Mouse (Mus musculus): ENCODE measurements at regions not wholly inside any gene's neighbourhood (a gene's known extent, or its start where the extent isn't known, plus 50 kb on each side); places are given as distances from the start of the nearest gene placed in this dataset.
"Not testable (repeated sequence)": the region's sequence is repeated elsewhere in the genome, so short reads cannot be mapped to it uniquely, and the experiment has no call there.

DNA sequence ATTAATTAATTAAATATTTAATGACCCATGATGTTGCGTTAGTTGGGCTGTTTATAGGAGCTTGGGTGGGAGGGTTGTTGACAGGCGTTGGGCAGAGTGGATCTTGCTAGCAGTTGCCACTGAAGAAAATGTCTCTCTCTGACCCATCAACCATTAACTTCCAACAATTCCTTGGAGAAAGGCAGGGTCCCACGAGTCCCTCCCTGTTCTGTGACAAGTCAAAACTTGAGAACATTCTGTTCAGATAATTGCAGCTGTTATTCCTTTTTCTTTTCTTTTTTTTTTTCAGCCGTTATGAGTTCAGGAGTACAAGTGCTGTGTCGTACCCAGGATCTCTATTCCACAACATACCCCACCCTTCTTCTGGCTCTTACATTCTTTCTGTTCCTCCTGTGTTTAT lies 59.8 kb upstream of the Tnfrsf21 start:
- ATAC-seq (ENCODE audit: low read depth) = no peak
- Histone ChIP-seq H3K27me3 (ENCODE audit: control insufficient read depth, insufficient read depth, low read depth, low read length) (no peaks in the 10 kb centered on the region), H3K4me2 (ENCODE audit: low read depth, low read length) (no peak overlapping the region), H3K9me3 (replicated peaks; ENCODE audit: control insufficient read depth, low read length) (no peaks in the 10 kb centered on the region), H3K4me3 (ENCODE audit: low read depth, low read length) (no peak overlapping the region), H3K4me1 (ENCODE audit: control insufficient read depth, low read depth, low read length) (no peaks in the 10 kb centered on the region), H3K9ac (ENCODE audit: low read depth, low read length) (no peak overlapping the region), H3K36me3 (ENCODE audit: control insufficient read depth, insufficient read depth) (no peaks in the 10 kb centered on the region), H3K27ac (ENCODE audit: low read length) (no peak overlapping the region)
- WGBS (ENCODE audit: insufficient replicate concordance) = 52% methylated on average over 5 of the region's 5 CpGs

DNA sequence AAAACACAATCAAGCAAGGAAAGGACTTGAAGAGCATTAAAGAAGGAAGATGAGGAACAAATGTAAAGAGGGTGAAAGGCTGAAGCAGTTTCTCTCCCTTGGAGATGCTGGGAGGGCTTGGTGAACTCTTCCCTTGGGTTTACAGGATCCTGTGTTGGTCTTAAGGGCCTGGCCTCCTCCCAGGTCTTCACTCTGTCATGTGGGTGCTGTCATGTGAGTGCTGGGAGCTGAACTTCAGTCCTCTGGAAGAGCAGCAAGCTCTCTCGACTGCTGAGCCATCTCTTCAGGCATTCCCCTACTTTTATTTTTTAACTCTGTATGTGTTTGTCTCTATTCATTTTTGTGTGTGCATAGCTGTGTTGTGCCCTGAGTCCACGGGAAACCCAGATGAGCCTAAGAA lies 61.6 kb upstream of the Tnfrsf21 start:
- H3K27me3 ChIP-seq (ENCODE audit: control insufficient read depth, insufficient read depth, low read depth, low read length) = no peaks in the 10 kb centered on the region
- H3K4me1 ChIP-seq (ENCODE audit: control insufficient read depth, low read depth, low read length) = no peaks in the 10 kb centered on the region
- H3K4me2 ChIP-seq (ENCODE audit: low read depth, low read length) = no peak overlapping the region
- H3K4me3 ChIP-seq (ENCODE audit: low read depth, low read length) = no peak overlapping the region
- no peak overlapping the region for H3K9ac ChIP-seq (ENCODE audit: low read depth, low read length)
- WGBS (ENCODE audit: insufficient replicate concordance) = 36% methylated on average over 2 of the region's 2 CpGs
- no peaks in the 10 kb centered on the region for H3K9me3 ChIP-seq (replicated peaks; ENCODE audit: control insufficient read depth, low read length)
- no peak overlapping the region for H3K27ac ChIP-seq (ENCODE audit: low read length)
- no peaks in the 10 kb centered on the region for H3K36me3 ChIP-seq (ENCODE audit: control insufficient read depth, insufficient read depth)
- ATAC-seq (ENCODE audit: low read depth) = no peak

DNA sequence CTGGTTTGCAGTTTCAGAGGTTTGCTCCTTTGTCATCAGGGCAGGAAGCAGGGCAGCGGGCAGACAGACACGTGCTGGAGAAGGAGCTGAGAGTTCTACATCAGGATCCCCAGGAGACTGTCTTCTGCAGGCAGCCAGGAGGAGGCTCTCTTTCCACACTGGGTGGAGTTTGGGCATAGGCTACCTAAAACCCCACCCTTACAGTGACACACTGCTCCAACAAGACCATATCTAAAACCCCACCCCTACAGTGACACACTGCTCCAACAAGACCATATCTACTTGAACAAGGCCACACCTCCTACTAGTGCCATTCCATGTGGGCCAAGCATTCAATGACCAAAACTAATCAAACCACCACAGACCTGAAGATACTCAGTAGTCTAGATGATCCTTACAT lies 68.0 kb upstream of the Cd2ap start:
- Histone ChIP-seq H3K4me1 (ENCODE audit: control insufficient read depth, low read depth, low read length) (no peaks in the 10 kb centered on the region; the same call in 1 of the 2 replicates), H3K27me3 (ENCODE audit: control insufficient read depth, insufficient read depth, low read depth, low read length) (no peaks in the 10 kb centered on the region), H3K4me2 (ENCODE audit: low read depth, low read length) (no peak overlapping the region), H3K9me3 (replicated peaks; ENCODE audit: control insufficient read depth, low read length) (no peaks in the 10 kb centered on the region), H3K9ac (ENCODE audit: low read depth, low read length) (no peak overlapping the region), H3K4me3 (ENCODE audit: low read depth, low read length) (no peak overlapping the region), H3K27ac (ENCODE audit: low read length) (no peak overlapping the region), H3K36me3 (ENCODE audit: control insufficient read depth, insufficient read depth) (no peaks in the 10 kb centered on the region)
- ATAC-seq (ENCODE audit: low read depth) = peak; percentile 76
- WGBS (ENCODE audit: insufficient replicate concordance) = 66% methylated on average over 2 of the region's 2 CpGs

DNA sequence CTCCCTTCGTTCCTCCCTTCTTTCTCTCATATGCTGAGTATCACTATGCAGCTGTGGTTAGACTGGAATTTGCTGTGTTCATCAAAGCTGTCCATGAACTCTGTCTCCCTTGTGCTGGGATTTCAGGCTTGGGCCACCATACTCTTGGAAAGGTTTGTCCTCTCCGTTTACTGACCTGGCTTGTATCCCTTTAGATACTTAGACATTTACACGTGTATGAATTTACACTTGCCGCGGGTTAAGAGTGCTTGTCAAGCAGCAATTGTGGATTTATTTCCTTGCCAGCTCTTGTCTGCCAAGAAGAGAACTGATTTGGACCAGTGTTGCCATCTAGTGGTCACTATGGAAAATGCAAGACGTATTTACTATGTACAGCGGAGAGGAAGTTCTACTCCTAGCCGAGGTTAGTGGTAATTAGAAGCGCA lies 66.8 kb upstream of the Cd2ap start:
- Histone ChIP-seq H3K27ac (ENCODE audit: low read length) (no peak overlapping the region), H3K9me3 (replicated peaks; ENCODE audit: control insufficient read depth, low read length) (no peaks in the 10 kb centered on the region), H3K4me2 (ENCODE audit: low read depth, low read length) (no peak overlapping the region), H3K9ac (ENCODE audit: low read depth, low read length) (no peak overlapping the region), H3K27me3 (ENCODE audit: control insufficient read depth, insufficient read depth, low read depth, low read length) (no peaks in the 10 kb centered on the region), H3K4me3 (ENCODE audit: low read depth, low read length) (no peak overlapping the region), H3K36me3 (ENCODE audit: control insufficient read depth, insufficient read depth) (no peaks in the 10 kb centered on the region), H3K4me1 (ENCODE audit: control insufficient read depth, low read depth, low read length) (no peaks in the 10 kb centered on the region; the same call in 1 of the 2 replicates)
- ATAC-seq (ENCODE audit: low read depth) = peak; percentile 56
- 3% methylated on average over 9 of the region's 9 CpGs for WGBS (ENCODE audit: insufficient replicate concordance)

DNA sequence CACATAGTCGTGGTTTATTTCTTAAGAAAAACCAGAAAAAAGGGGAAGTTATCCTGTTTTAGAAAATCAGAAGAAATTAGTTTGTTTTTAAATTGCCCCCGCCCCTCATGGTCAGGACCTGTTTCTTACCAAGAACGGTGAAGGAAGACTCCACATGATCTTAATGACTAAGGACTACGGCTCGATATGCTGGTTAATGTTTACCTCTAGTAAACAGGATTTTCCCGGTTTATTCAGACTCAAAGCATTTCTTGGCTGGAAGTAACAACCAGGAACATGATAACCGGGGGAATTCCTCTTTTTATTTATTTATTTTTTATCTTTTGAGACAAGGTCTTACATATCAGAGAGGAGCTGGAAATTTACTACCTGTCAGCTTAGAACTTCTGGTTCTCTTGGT lies 63.0 kb upstream of the Cd2ap start:
- Histone ChIP-seq H3K4me1 (ENCODE audit: control insufficient read depth, low read depth, low read length) (no peaks in the 10 kb centered on the region; the same call in 1 of the 2 replicates), H3K9ac (ENCODE audit: low read depth, low read length) (no peak overlapping the region), H3K27ac (ENCODE audit: low read length) (no peak overlapping the region), H3K36me3 (ENCODE audit: control insufficient read depth, insufficient read depth) (no peaks in the 10 kb centered on the region), H3K27me3 (ENCODE audit: control insufficient read depth, insufficient read depth, low read depth, low read length) (no peaks in the 10 kb centered on the region), H3K4me3 (ENCODE audit: low read depth, low read length) (no peak overlapping the region), H3K9me3 (replicated peaks; ENCODE audit: control insufficient read depth, low read length) (no peaks in the 10 kb centered on the region), H3K4me2 (ENCODE audit: low read depth, low read length) (no peak overlapping the region)
- WGBS (ENCODE audit: insufficient replicate concordance) = 37% methylated on average over 7 of the region's 7 CpGs
- ATAC-seq (ENCODE audit: low read depth) = no peak

DNA sequence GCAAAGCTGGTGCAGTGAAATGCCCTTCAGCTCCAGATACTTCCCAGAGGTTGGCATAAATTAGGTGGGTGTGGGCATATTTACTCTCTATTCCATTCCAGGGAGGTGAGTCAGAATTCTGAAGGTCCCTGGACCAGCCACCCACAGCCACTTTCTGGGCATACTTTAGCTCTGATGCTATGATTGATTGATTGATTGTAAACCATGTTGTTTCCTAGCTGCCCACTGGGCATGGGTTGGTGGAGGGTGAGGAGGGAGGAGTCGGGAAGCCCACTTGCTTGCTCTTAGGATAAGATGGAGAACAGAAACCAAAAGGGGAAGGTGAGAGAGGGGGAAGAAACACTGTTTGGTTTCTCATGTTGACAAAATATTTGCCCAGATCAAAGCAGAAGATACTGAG lies 62.1 kb upstream of the Cd2ap start:
- Histone ChIP-seq H3K27me3 (ENCODE audit: control insufficient read depth, insufficient read depth, low read depth, low read length) (no peaks in the 10 kb centered on the region), H3K27ac (ENCODE audit: low read length) (no peak overlapping the region), H3K4me3 (ENCODE audit: low read depth, low read length) (no peak overlapping the region), H3K9me3 (replicated peaks; ENCODE audit: control insufficient read depth, low read length) (no peaks in the 10 kb centered on the region), H3K4me2 (ENCODE audit: low read depth, low read length) (peak overlapping the region; percentile 34; the same call in 1 of the 2 replicates), H3K9ac (ENCODE audit: low read depth, low read length) (no peak overlapping the region), H3K36me3 (ENCODE audit: control insufficient read depth, insufficient read depth) (no peaks in the 10 kb centered on the region), H3K4me1 (ENCODE audit: control insufficient read depth, low read depth, low read length) (no peaks in the 10 kb centered on the region; the same call in 1 of the 2 replicates)
- 17% methylated on average over 1 of the region's 1 CpGs for WGBS (ENCODE audit: insufficient replicate concordance)
- ATAC-seq (ENCODE audit: low read depth) = no peak

DNA sequence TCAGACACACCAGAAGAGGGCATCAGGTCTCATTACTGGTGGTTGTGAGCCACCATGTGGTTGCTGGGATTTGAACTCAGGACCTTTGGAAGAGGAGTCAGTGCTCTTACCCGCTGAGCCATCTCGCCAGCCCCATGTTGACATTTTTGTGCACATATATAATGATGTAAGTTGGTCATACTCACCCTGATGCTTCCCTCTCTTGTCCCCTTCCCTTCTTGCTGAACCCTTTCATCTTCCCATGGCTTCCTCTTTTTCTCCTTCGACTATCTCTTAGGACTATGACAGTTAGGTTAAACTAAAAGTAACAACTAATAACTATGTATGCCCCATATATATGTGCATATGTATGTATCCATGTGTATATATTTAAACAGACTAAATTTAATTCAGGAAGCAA lies 61.0 kb upstream of the Cd2ap start:
- H3K4me2 ChIP-seq (ENCODE audit: low read depth, low read length); ATAC-seq (ENCODE audit: low read depth); H3K9me3 ChIP-seq (replicated peaks; ENCODE audit: control insufficient read depth, low read length); H3K9ac ChIP-seq (ENCODE audit: low read depth, low read length); H3K36me3 ChIP-seq (ENCODE audit: control insufficient read depth, insufficient read depth); H3K4me1 ChIP-seq (ENCODE audit: control insufficient read depth, low read depth, low read length); H3K4me3 ChIP-seq (ENCODE audit: low read depth, low read length); H3K27ac ChIP-seq (ENCODE audit: low read length); H3K27me3 ChIP-seq (ENCODE audit: control insufficient read depth, insufficient read depth, low read depth, low read length): not testable (repeated sequence)
- 57% methylated on average over 3 of the region's 3 CpGs for WGBS (ENCODE audit: insufficient replicate concordance)

DNA sequence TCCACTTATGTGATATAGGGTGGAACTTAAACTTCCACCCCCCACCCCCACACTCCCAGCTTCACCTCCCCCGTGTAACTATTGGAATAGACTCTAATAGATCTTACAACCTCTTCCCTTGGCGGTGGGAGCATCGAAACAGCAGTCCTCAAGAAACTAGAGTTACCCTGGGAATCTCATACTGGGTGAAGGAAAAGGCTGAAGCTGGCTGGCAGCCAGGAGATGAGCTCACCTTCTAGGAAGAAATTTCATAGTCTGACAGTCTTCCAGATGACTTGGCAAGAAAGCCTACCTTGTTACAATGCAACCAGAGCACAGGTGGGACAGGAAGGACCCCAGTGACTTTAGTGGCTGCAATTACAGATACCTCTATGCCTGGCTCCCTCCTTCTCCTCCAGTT lies 57.6 kb upstream of the Cd2ap start:
- H3K4me1 ChIP-seq (ENCODE audit: control insufficient read depth, low read depth, low read length) = no peaks in the 10 kb centered on the region
- H3K9me3 ChIP-seq (replicated peaks; ENCODE audit: control insufficient read depth, low read length) = no peaks in the 10 kb centered on the region
- ATAC-seq (ENCODE audit: low read depth) = no peak
- no peak overlapping the region for H3K27ac ChIP-seq (ENCODE audit: low read length)
- WGBS (ENCODE audit: insufficient replicate concordance) = 63% methylated on average over 3 of the region's 3 CpGs
- no peaks in the 10 kb centered on the region for H3K27me3 ChIP-seq (ENCODE audit: control insufficient read depth, insufficient read depth, low read depth, low read length)
- H3K4me3 ChIP-seq (ENCODE audit: low read depth, low read length) = no peak overlapping the region
- no peaks in the 10 kb centered on the region for H3K36me3 ChIP-seq (ENCODE audit: control insufficient read depth, insufficient read depth)
- H3K9ac ChIP-seq (ENCODE audit: low read depth, low read length) = no peak overlapping the region
- H3K4me2 ChIP-seq (ENCODE audit: low read depth, low read length) = no peak overlapping the region

DNA sequence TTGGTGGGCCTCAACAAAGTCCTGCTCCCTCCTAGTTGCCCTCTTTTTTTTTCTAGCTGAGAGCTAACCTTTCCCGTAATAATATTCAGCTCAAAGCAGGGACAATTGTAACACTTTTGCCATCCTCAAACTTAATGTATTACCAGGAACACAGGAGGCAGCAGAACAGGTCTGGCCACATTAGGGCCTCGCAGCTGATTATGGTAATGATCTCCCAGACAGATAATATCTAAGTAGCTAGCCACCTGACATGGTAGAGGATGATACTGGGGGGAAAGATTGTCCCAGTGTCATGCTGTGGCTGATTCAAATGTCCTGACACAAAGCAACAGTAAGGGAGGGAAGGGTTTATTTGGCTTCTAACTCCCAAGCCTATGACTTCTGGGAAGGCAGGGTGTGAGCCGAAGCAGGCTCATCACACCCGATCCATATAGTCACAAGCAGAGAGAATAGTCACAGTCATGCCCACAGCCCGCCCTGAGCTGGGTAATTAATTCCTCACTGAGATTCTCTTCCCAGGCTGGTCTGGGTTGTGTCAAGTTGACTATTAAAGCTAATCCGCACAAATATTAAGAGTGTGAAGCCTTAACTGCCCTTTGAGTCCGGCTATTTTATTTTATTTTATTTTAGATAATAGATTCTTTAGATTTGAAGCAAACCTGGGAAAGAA lies 57.0 kb upstream of the Cd2ap start:
- no peak for ATAC-seq (ENCODE audit: low read depth)
- H3K27ac ChIP-seq (ENCODE audit: low read length) = no peak overlapping the region

More for the DNA sequence above, 57.0 kb upstream of the Cd2ap start:
- Histone ChIP-seq H3K4me1 (ENCODE audit: control insufficient read depth, low read depth, low read length) (no peaks in the 10 kb centered on the region), H3K4me3 (ENCODE audit: low read depth, low read length) (no peak overlapping the region), H3K27me3 (ENCODE audit: control insufficient read depth, insufficient read depth, low read depth, low read length) (no peaks in the 10 kb centered on the region), H3K9me3 (replicated peaks; ENCODE audit: control insufficient read depth, low read length) (no peaks in the 10 kb centered on the region), H3K9ac (ENCODE audit: low read depth, low read length) (no peak overlapping the region), H3K4me2 (ENCODE audit: low read depth, low read length) (no peak overlapping the region), H3K36me3 (ENCODE audit: control insufficient read depth, insufficient read depth) (no peaks in the 10 kb centered on the region)
- WGBS (ENCODE audit: insufficient replicate concordance) = 60% methylated on average over 7 of the region's 7 CpGs

All from liver, embryonic 16.5 days (tissue).